Mouse (Mus musculus): ENCODE data around the gene Scamp5. TPM values are rescaled to one million over a fixed set of nuclear protein-coding genes. Genes with fewer than 3 reads are reported as not detected.
A peak's percentile ranks its signal among the peaks of the same experiment; 100 is the strongest.

Gene Scamp5
- polyA plus RNA-seq, 2 experiments: 10.0 to 33.8 TPM

GRCm38 (mm10) chr9:57453516-57453915 lies 14.3 kb downstream of the Scamp5 start:
- Histone ChIP-seq H3K9ac (ENCODE audit: low read depth, low read length, severe bottlenecking) (no peak overlapping the region), H3K36me3 (ENCODE audit: control insufficient read depth, insufficient read depth, low read length) (no peaks in the 10 kb centered on the region), H3K4me3 (replicated peaks; ENCODE audit: low read length) (no peak overlapping the region), H3K27me3 (ENCODE audit: control insufficient read depth, insufficient read depth, low read length) (no peaks in the 10 kb centered on the region), H3K9me3 (ENCODE audit: control insufficient read depth, low read length) (no peaks in the 10 kb centered on the region), H3K4me2 (replicated peaks; ENCODE audit: low read depth, low read length, severe bottlenecking) (no peak overlapping the region), H3K27ac (replicated peaks; ENCODE audit: low read depth, low read length) (no peak overlapping the region), H3K4me1 (ENCODE audit: control insufficient read depth, insufficient read depth, low read length) (no peaks in the 10 kb centered on the region)
- no peak for DNase-seq (ENCODE audit: low spot score)
- 86% methylated on average over 4 of the region's 4 CpGs for WGBS
- ATAC-seq (ENCODE audit: low FRiP score, low read depth): no peak
- no peak for TF ChIP-seq POLR2A (IDR thresholded peaks at IDR 0.05; ENCODE audit: borderline replicate concordance, extremely low read depth, insufficient read depth, insufficient read length)

DNA sequence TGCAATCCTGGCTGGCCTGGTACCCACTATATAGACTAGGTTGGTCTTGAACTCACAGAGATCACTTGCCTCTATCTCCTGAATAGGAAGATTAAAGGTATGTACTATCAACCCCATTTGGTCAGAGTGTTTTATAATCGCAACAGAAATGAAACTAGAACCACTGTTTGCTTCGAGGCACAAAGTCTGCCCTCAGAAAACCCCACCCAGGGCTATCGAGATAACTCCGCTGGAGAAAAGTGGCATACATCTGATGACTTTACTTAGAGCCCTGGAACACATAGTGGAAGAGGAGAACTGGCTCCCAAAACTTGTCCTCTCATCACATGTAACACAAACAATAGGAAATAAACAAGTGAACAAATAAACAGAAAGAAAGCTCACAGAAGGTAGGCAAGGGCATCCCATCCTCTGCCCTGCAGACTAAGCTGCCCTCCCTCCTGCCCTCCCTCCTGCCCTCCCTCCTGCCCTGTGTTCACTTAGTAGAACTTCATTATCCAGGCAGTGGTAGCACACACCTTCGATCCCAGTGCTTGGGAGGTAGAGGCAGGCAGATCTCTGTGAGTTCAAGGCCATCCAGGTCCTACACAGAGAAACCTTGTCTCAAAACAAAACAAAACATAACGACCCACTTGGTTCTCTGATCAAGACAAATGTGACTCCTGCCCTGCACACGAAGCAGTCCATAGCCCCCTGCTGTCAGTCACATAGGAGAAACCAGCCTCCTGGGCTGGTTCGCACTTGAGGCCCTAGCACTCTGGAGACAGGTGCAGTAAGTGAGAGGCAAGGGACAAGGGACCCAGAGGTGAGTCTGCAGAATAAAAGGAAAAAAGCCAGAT lies 15.0 kb downstream of the Scamp5 start:
- Histone ChIP-seq H3K36me3 (ENCODE audit: control insufficient read depth, insufficient read depth, low read length) (no peaks in the 10 kb centered on the region), H3K4me1 (ENCODE audit: control insufficient read depth, insufficient read depth, low read length) (no peaks in the 10 kb centered on the region), H3K9me3 (ENCODE audit: control insufficient read depth, low read length) (no peaks in the 10 kb centered on the region), H3K27ac (replicated peaks; ENCODE audit: low read depth, low read length) (no peak overlapping the region), H3K9ac (ENCODE audit: low read depth, low read length, severe bottlenecking) (no peak overlapping the region), H3K27me3 (ENCODE audit: control insufficient read depth, insufficient read depth, low read length) (no peaks in the 10 kb centered on the region), H3K4me2 (replicated peaks; ENCODE audit: low read depth, low read length, severe bottlenecking) (no peak overlapping the region), H3K4me3 (replicated peaks; ENCODE audit: low read length) (no peak overlapping the region)
- no peak for TF ChIP-seq POLR2A (IDR thresholded peaks at IDR 0.05; ENCODE audit: borderline replicate concordance, extremely low read depth, insufficient read depth, insufficient read length)
- WGBS: 87% methylated on average over 8 of the region's 8 CpGs
- DNase-seq (ENCODE audit: low spot score) (no peak), ATAC-seq (ENCODE audit: low FRiP score, low read depth) (no peak)

DNA sequence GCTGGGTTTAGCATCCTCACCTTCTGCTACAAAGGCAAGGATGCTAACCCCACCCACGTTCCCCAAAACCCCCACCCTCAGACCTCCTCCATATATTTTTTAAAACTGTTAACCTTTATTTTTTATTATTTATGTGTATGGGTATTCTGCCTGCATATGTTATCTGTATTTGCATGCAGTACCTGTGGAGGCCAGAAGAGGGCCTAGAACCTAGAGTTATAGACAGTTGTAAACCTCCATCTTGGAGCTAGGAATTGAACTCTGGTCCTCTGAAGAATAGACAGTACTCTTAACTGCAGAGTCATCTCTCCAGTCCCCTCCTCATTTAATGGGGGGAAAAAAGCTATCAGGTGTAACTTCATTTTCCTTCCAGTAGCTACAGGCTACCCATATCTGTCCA lies 18.1 kb downstream of the Scamp5 start:
- 65% methylated on average over 1 of the region's 1 CpGs for WGBS
- no peak overlapping the region for H3K9ac ChIP-seq (ENCODE audit: low read depth, low read length, severe bottlenecking)
- ATAC-seq (ENCODE audit: low FRiP score, low read depth): no peak

GRCm38 (mm10) chr9:57440620-57441019 lies 27.2 kb downstream of the Scamp5 start:
- DNase-seq (ENCODE audit: low spot score): no peak
- Histone ChIP-seq H3K36me3 (ENCODE audit: control insufficient read depth, insufficient read depth, low read length) (0 out of 2 replicates have a peak, but pooled peaks cover 3% of the 10 kb centered on the region), H3K4me3 (replicated peaks; ENCODE audit: low read length) (no peak overlapping the region), H3K4me1 (ENCODE audit: control insufficient read depth, insufficient read depth, low read length) (peaks cover 6% of the 10 kb centered on the region; the same call in 1 of the 2 replicates), H3K27me3 (ENCODE audit: control insufficient read depth, insufficient read depth, low read length) (no peaks in the 10 kb centered on the region), H3K9me3 (ENCODE audit: control insufficient read depth, low read length) (no peaks in the 10 kb centered on the region), H3K9ac (ENCODE audit: low read depth, low read length, severe bottlenecking) (no peak overlapping the region), H3K4me2 (replicated peaks; ENCODE audit: low read depth, low read length, severe bottlenecking) (no peak overlapping the region), H3K27ac (replicated peaks; ENCODE audit: low read depth, low read length) (no peak overlapping the region)
- no peak for ATAC-seq (ENCODE audit: low FRiP score, low read depth)
- WGBS: 94% methylated on average over 1 of the region's 1 CpGs
- no peak for TF ChIP-seq POLR2A (IDR thresholded peaks at IDR 0.05; ENCODE audit: borderline replicate concordance, extremely low read depth, insufficient read depth, insufficient read length)

More for the DNA sequence above, 18.1 kb downstream of the Scamp5 start:
- DNase-seq (ENCODE audit: low spot score): no peak
- Histone ChIP-seq H3K27ac (replicated peaks; ENCODE audit: low read depth, low read length) (no peak overlapping the region), H3K4me3 (replicated peaks; ENCODE audit: low read length) (no peak overlapping the region), H3K4me2 (replicated peaks; ENCODE audit: low read depth, low read length, severe bottlenecking) (no peak overlapping the region), H3K27me3 (ENCODE audit: control insufficient read depth, insufficient read depth, low read length) (no peaks in the 10 kb centered on the region), H3K9me3 (ENCODE audit: control insufficient read depth, low read length) (no peaks in the 10 kb centered on the region), H3K36me3 (ENCODE audit: control insufficient read depth, insufficient read depth, low read length) (0 out of 2 replicates have a peak, but pooled peaks cover 3% of the 10 kb centered on the region), H3K4me1 (ENCODE audit: control insufficient read depth, insufficient read depth, low read length) (no peaks in the 10 kb centered on the region)
- TF ChIP-seq POLR2A (IDR thresholded peaks at IDR 0.05; ENCODE audit: borderline replicate concordance, extremely low read depth, insufficient read depth, insufficient read length): no peak

GRCm38 (mm10) chr9:57439522-57440295 lies 28.2 kb downstream of the Scamp5 start, which contains the start of gene Ppcdc:
Gene Ppcdc, minus strand, starts transcription at chr9:57440124.
- Histone ChIP-seq H3K4me1 (ENCODE audit: control insufficient read depth, insufficient read depth, low read length) (peaks cover 6% of the 10 kb centered on the region; the same call in 1 of the 2 replicates), H3K27me3 (ENCODE audit: control insufficient read depth, insufficient read depth, low read length) (no peaks in the 10 kb centered on the region), H3K36me3 (ENCODE audit: control insufficient read depth, insufficient read depth, low read length) (no peaks in the 10 kb centered on the region), H3K9ac (ENCODE audit: low read depth, low read length, severe bottlenecking) (peak within 1 kb of the TSS; percentile 68), H3K9me3 (ENCODE audit: control insufficient read depth, low read length) (no peaks in the 10 kb centered on the region), H3K4me3 (replicated peaks; ENCODE audit: low read length) (peak within 1 kb of the TSS; percentile 54), H3K27ac (replicated peaks; ENCODE audit: low read depth, low read length) (peak within 1 kb of the TSS; percentile 81), H3K4me2 (replicated peaks; ENCODE audit: low read depth, low read length, severe bottlenecking) (peak within 1 kb of the TSS; percentile 76)
- 3% methylated on average over 31 of the region's 32 CpGs for WGBS
- DNase-seq (ENCODE audit: low spot score): peak; percentile 98
- peak; percentile 96 for ATAC-seq (ENCODE audit: low FRiP score, low read depth)
- TF ChIP-seq POLR2A (IDR thresholded peaks at IDR 0.05; ENCODE audit: borderline replicate concordance, extremely low read depth, insufficient read depth, insufficient read length): peak; percentile 81; the same call in 1 of the 2 replicates

All from limb, embryonic 14.5 days (tissue).